Mouse (Mus musculus): ENCODE measurements around the gene Mfsd2b. TPM values are rescaled to one million over a fixed set of nuclear protein-coding genes. Genes with fewer than 3 reads are reported as not detected.

The Mfsd2b gene
- polyA plus RNA-seq, 1 experiment from 2014 or later: 4.6 TPM

DNA sequence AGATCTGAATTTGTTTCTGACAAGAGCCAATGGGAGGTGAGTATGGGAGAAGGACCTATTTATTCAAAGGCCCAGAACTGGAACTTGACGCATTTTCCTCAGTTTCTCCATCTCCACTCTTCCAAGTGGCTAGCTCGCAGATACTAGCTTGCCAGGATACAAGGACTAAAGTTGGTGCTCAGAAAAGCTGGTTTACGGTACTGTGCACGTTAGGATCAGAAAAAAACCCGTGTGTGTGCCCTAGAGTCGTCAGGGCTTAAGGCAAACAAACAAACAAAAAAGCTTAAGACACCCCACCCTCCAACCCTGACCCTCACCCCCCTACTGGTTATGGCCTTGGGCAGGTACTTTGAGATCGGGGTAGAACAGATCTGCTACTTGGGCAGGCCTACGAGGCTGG is 31.7 kb downstream of the Mfsd2b start:
- H3K27me3 ChIP-seq (ENCODE audit: control insufficient read depth, insufficient read depth, low read length): peaks cover 9% of the 10 kb centered on the region; the same call in 1 of the 2 replicates
- no peak overlapping the region for H3K4me3 ChIP-seq (ENCODE audit: low read depth, low read length)
- WGBS: 82% methylated on average over 8 of the region's 8 CpGs
- no peaks in the 10 kb centered on the region for H3K36me3 ChIP-seq (ENCODE audit: control insufficient read depth, insufficient read depth, low read length)
- H3K9ac ChIP-seq (ENCODE audit: low read depth, low read length): no peak overlapping the region
- no peak for DNase-seq (ENCODE audit: low spot score)
- no peak overlapping the region for H3K4me2 ChIP-seq (replicated peaks; ENCODE audit: low read depth, low read length)
- H3K27ac ChIP-seq (ENCODE audit: low read depth, low read length): no peak overlapping the region
- 0 out of 2 replicates have a peak, but pooled peaks cover 2% of the 10 kb centered on the region for H3K4me1 ChIP-seq (replicated peaks; ENCODE audit: control insufficient read depth, insufficient read depth, low read length)
- ATAC-seq (ENCODE audit: low FRiP score): 0 out of 2 replicates have a peak, but pooled peaks have one; percentile 17
- no peaks in the 10 kb centered on the region for H3K9me3 ChIP-seq (ENCODE audit: control insufficient read depth, low read length)

DNA sequence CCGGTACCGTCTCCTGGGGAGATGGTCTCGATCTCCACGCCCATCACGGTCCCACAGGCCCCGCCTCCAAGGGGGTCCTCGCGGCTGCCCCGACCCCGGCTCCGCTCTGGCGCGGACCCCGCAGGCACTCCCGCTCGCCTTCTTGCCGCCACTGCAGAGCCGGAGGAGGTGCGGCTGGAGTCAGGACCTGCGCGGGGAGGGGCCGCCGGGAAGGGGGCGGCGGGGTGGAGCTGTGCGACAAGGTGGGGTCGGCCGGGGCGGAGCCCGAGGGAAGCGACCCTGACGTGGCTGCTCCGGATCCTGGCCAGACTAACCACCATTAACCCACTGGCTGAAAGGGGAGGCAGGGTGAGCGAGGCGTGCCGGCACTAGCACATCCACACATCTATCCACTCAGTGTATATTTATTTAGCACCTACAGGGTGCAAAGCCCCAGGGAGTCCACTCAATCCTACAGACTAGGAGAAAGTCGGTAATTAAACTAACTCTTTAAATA is 32.7 kb downstream of the Mfsd2b start, which contains the start of gene Fkbp1b:
TSS of gene Fkbp1b (minus strand) at position 200 of the 496 bp plus-strand sequence.
- peak; percentile 61 for ATAC-seq (ENCODE audit: low FRiP score)
- Histone ChIP-seq H3K9ac (ENCODE audit: low read depth, low read length) (peak within 1 kb of the TSS; percentile 71), H3K4me1 (replicated peaks; ENCODE audit: control insufficient read depth, insufficient read depth, low read length) (0 out of 2 replicates have a peak, but pooled peaks cover 2% of the 10 kb centered on the region), H3K9me3 (ENCODE audit: control insufficient read depth, low read length) (no peaks in the 10 kb centered on the region), H3K27me3 (ENCODE audit: control insufficient read depth, insufficient read depth, low read length) (peaks cover 9% of the 10 kb centered on the region; the same call in 1 of the 2 replicates), H3K4me2 (replicated peaks; ENCODE audit: low read depth, low read length) (peak within 1 kb of the TSS; percentile 86), H3K27ac (ENCODE audit: low read depth, low read length) (no peak within 1 kb of the TSS), H3K36me3 (ENCODE audit: control insufficient read depth, insufficient read depth, low read length) (no peaks in the 10 kb centered on the region), H3K4me3 (ENCODE audit: low read depth, low read length) (peak within 1 kb of the TSS; percentile 63)
- WGBS: 2% methylated on average over 19 of the region's 37 CpGs
- DNase-seq (ENCODE audit: low spot score): peak; percentile 73

DNA sequence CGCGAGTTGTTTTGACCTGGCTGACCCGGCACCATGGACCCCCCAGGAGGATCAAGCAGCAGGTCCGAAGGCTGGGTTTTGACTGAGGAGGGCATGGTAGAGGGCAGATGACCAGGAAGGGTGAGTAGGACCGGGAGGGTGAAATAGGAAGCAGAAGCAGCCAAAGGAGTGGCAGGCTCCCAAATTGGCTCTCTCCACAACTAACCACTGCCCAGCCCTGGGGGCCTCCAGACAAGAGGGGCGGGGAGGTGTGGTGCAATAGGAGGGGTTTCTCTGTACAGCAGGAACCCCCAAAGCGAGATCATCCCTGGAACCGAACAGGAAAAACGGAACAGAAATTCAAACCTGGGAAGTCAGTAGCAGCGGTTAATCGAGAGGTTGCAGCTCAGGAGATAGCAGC is 33.4 kb downstream of the Mfsd2b start:
- ATAC-seq (ENCODE audit: low FRiP score): 0 out of 2 replicates have a peak, but pooled peaks have one; percentile 1
- Histone ChIP-seq H3K9ac (ENCODE audit: low read depth, low read length) (peak overlapping the region; percentile 71), H3K4me1 (replicated peaks; ENCODE audit: control insufficient read depth, insufficient read depth, low read length) (0 out of 2 replicates have a peak, but pooled peaks cover 2% of the 10 kb centered on the region), H3K36me3 (ENCODE audit: control insufficient read depth, insufficient read depth, low read length) (no peaks in the 10 kb centered on the region), H3K27ac (ENCODE audit: low read depth, low read length) (no peak overlapping the region), H3K4me3 (ENCODE audit: low read depth, low read length) (peak overlapping the region; percentile 63), H3K9me3 (ENCODE audit: control insufficient read depth, low read length) (no peaks in the 10 kb centered on the region), H3K27me3 (ENCODE audit: control insufficient read depth, insufficient read depth, low read length) (peaks cover 9% of the 10 kb centered on the region; the same call in 1 of the 2 replicates), H3K4me2 (replicated peaks; ENCODE audit: low read depth, low read length) (peak overlapping the region; percentile 86)
- WGBS: 3% methylated on average over 11 of the region's 11 CpGs
- no peak for DNase-seq (ENCODE audit: low spot score)

DNA sequence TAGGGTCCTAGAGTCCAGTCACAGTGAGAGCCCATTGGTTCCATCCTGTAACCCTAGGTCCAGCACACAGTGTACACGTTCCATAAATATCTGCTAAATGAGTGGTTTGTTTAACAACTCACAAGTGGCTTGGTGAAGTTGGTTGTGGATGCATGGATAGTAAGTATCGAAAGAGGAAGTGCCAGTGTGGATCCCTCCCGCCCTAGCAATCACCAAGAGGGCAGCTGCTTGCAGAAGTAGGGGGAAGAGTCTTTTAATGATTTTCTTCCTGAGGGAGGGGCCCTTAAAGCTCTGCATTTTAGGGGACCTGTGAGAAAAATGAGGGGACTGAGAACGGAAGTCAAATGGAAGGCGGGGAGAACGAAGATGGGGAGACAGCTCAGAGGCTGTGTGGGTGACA is 34.1 kb downstream of the Mfsd2b start:
- 54% methylated on average over 6 of the region's 6 CpGs for WGBS
- ATAC-seq (ENCODE audit: low FRiP score) (no peak), DNase-seq (ENCODE audit: low spot score) (no peak)
- Histone ChIP-seq H3K27ac (ENCODE audit: low read depth, low read length) (no peak overlapping the region), H3K4me1 (replicated peaks; ENCODE audit: control insufficient read depth, insufficient read depth, low read length) (0 out of 2 replicates have a peak, but pooled peaks cover 2% of the 10 kb centered on the region), H3K36me3 (ENCODE audit: control insufficient read depth, insufficient read depth, low read length) (no peaks in the 10 kb centered on the region), H3K9ac (ENCODE audit: low read depth, low read length) (no peak overlapping the region), H3K27me3 (ENCODE audit: control insufficient read depth, insufficient read depth, low read length) (peaks cover 9% of the 10 kb centered on the region; the same call in 1 of the 2 replicates), H3K4me2 (replicated peaks; ENCODE audit: low read depth, low read length) (0 out of 2 replicates have a peak overlapping the region, but pooled peaks have one; percentile 86), H3K4me3 (ENCODE audit: low read depth, low read length) (no peak overlapping the region), H3K9me3 (ENCODE audit: control insufficient read depth, low read length) (no peaks in the 10 kb centered on the region)

DNA sequence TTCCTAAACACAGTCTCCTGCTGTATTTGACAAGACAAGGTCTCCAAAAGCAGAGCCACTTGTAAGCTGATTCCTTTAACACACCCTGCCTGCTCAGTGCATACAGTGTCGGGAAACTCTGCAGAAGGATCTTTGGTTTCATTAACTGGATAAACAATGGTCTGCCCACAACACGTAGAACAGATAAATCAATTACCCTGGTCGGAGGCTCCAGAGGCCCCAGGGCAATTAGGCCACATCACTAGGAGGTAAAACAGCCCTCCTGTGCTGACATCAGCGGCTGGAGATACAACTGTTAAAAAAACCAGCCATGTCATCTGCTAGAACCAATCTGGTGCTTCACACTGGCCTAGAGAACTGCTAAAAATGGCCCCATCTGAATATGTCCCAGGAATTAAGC is 37.2 kb downstream of the Mfsd2b start:
- DNase-seq (ENCODE audit: low spot score) (no peak), ATAC-seq (ENCODE audit: low FRiP score) (no peak)
- Histone ChIP-seq H3K36me3 (ENCODE audit: control insufficient read depth, insufficient read depth, low read length) (no peaks in the 10 kb centered on the region), H3K27me3 (ENCODE audit: control insufficient read depth, insufficient read depth, low read length) (peaks cover 5% of the 10 kb centered on the region; the same call in 1 of the 2 replicates), H3K4me1 (replicated peaks; ENCODE audit: control insufficient read depth, insufficient read depth, low read length) (no peaks in the 10 kb centered on the region), H3K9me3 (ENCODE audit: control insufficient read depth, low read length) (no peaks in the 10 kb centered on the region), H3K27ac (ENCODE audit: low read depth, low read length) (no peak overlapping the region), H3K4me3 (ENCODE audit: low read depth, low read length) (no peak overlapping the region), H3K9ac (ENCODE audit: low read depth, low read length) (no peak overlapping the region), H3K4me2 (replicated peaks; ENCODE audit: low read depth, low read length) (no peak overlapping the region)
- 60% methylated on average over 4 of the region's 4 CpGs for WGBS

DNA sequence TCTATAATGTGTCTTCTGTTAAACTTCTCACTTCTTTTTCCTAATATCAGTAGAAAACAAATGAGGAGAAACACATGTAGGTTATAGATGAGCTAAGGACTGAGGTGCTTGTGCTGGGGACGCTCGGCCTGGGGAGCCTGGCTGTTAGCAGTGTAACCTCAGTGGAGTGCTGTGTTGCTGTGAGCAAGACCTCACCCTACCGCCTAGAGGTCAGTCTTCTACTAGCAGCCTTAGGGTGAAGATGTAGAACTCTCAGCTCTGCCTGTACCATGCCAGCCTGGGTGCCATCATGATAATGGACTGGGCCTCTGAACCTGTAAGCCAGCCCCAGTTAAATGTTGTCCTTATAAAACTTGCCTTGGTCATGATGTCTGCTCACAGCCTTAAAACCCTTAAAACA is 46.9 kb downstream of the Mfsd2b start:
- WGBS: 76% methylated on average over 3 of the region's 3 CpGs
- Histone ChIP-seq H3K9ac (ENCODE audit: low read depth, low read length) (no peak overlapping the region), H3K4me1 (replicated peaks; ENCODE audit: control insufficient read depth, insufficient read depth, low read length) (no peaks in the 10 kb centered on the region), H3K27ac (ENCODE audit: low read depth, low read length) (no peak overlapping the region), H3K4me2 (replicated peaks; ENCODE audit: low read depth, low read length) (no peak overlapping the region), H3K4me3 (ENCODE audit: low read depth, low read length) (no peak overlapping the region), H3K36me3 (ENCODE audit: control insufficient read depth, insufficient read depth, low read length) (no peaks in the 10 kb centered on the region), H3K9me3 (ENCODE audit: control insufficient read depth, low read length) (no peaks in the 10 kb centered on the region), H3K27me3 (ENCODE audit: control insufficient read depth, insufficient read depth, low read length) (no peaks in the 10 kb centered on the region)
- DNase-seq (ENCODE audit: low spot score) (no peak), ATAC-seq (ENCODE audit: low FRiP score) (no peak)

DNA sequence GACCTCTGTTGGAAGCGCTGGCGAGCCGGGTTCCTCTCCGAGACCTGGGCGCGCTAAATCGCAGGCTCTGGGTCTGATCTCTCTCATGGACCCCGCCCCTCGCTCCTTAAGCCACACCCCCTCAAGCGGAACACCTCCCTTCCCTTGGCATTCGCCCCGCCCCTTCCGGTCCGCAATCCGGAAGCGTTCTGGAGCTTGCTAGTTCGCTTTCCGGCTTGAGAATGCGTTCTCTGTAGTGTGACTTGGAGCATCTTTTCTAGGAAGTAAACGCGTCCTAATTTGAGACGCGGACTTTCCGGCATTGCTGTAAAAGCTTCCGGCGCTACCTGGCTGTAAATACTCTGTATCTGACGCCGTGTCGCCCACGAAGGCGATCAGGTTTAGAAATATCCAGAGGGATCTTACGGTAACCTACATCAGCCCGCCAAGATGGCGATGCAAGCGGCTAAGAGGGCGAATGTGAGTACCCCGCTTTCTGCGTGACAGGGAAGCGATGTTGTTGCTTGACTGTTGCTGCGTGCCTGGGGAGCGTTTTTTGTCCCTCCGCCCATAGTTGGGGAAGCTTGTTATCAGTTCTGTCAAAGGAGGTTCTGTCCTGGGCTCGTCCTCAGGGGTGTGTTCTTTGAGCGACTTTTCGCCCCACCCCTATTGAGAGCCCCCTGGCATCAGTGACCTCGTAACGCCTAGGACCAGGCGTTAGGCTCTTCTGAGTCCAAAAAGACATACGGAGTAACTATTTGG is 56.6 kb downstream of the Mfsd2b start, which contains the start of gene Sf3b6:
TSS of gene Sf3b6 (plus strand) at position 184 of the 741 bp plus-strand sequence.
- Histone ChIP-seq H3K27ac (ENCODE audit: low read depth, low read length) (peak within 1 kb of the TSS; percentile 74), H3K9me3 (ENCODE audit: control insufficient read depth, low read length) (no peaks in the 10 kb centered on the region), H3K4me3 (ENCODE audit: low read depth, low read length) (peak within 1 kb of the TSS; percentile 89), H3K27me3 (ENCODE audit: control insufficient read depth, insufficient read depth, low read length) (no peaks in the 10 kb centered on the region), H3K4me1 (replicated peaks; ENCODE audit: control insufficient read depth, insufficient read depth, low read length) (no peaks in the 10 kb centered on the region), H3K4me2 (replicated peaks; ENCODE audit: low read depth, low read length) (peak within 1 kb of the TSS; percentile 82), H3K9ac (ENCODE audit: low read depth, low read length) (peak within 1 kb of the TSS; percentile 59), H3K36me3 (ENCODE audit: control insufficient read depth, insufficient read depth, low read length) (no peaks in the 10 kb centered on the region)
- peak; percentile 99 for ATAC-seq (ENCODE audit: low FRiP score)
- WGBS: under 1% methylated on average over 49 of the region's 49 CpGs
- peak; percentile 99 for DNase-seq (ENCODE audit: low spot score)

DNA sequence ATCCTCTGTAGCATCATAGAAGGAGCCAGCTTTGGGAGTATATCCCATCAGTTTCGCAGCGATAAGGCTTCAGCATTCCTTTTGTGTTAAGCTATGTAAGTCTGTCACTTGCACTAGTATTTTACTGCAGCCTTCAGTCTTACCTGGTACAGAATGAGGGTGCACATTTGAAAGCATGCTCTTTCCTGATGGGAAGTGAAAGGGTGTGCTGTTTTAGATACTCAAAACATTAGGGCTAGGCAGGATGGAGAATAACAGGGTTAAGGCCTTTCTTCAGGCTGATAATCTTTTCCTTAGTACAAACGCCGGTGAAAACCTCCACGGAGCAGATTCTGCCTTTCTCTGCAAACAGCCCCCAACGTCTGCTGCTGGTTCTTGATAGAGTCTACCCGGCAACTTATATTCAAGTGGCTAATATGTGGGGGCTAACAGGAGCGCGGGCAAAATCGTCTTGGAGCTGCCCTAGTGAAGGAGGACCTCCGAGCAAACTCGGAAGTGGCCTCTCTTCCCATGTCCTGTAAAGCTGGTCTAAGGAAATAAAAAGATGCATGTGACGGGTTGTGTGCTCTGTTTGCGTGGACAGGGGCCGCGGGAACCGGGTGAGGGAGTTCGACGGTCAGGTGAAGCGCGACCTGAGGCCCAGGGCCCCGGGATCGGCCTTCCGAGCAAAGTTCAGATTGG is 57.3 kb downstream of the Mfsd2b start:
- ATAC-seq (ENCODE audit: low FRiP score) (peak; percentile 83), DNase-seq (ENCODE audit: low spot score) (no peak)
- H3K4me3 ChIP-seq (ENCODE audit: low read depth, low read length): peak overlapping the region; percentile 89
- H3K4me2 ChIP-seq (replicated peaks; ENCODE audit: low read depth, low read length): peak overlapping the region; percentile 56
- no peaks in the 10 kb centered on the region for H3K4me1 ChIP-seq (replicated peaks; ENCODE audit: control insufficient read depth, insufficient read depth, low read length)
- no peaks in the 10 kb centered on the region for H3K36me3 ChIP-seq (ENCODE audit: control insufficient read depth, insufficient read depth, low read length)
- no peaks in the 10 kb centered on the region for H3K27me3 ChIP-seq (ENCODE audit: control insufficient read depth, insufficient read depth, low read length)
- peak overlapping the region; percentile 74 for H3K27ac ChIP-seq (ENCODE audit: low read depth, low read length)
- no peaks in the 10 kb centered on the region for H3K9me3 ChIP-seq (ENCODE audit: control insufficient read depth, low read length)
- 13% methylated on average over 24 of the region's 24 CpGs for WGBS
- H3K9ac ChIP-seq (ENCODE audit: low read depth, low read length): peak overlapping the region; percentile 53
